Mouse (Mus musculus) bone marrow, adult 2 months (tissue): ENCODE measurements around the gene Plxna2. TPM values are rescaled to one million over a fixed set of nuclear protein-coding genes. Genes with fewer than 3 reads are reported as not detected.

Experiments
- H3K27ac ChIP-seq: fragments of 200-500 bp; 2 replicates; pipeline ENCODE4 v1.5.1; 2012; ENCODE audit warnings: low read depth, mild to moderate bottlenecking, control low read depth, inconsistent platforms, low read length; ENCODE audit not compliant: control insufficient read depth, poor library complexity, insufficient read depth
- H3K4me1 ChIP-seq: fragments of 200-500 bp; 2 replicates; pipeline ENCODE4 v1.6.1; 2011; ENCODE audit warnings: low read length; ENCODE audit not compliant: control insufficient read depth, insufficient read depth
- H3K4me3 ChIP-seq: fragments of 200-500 bp; replicated peaks from 2 replicates; pipeline ENCODE3; 2011; ENCODE audit warnings: mild to moderate bottlenecking, low read depth, low read length, control low read depth; ENCODE audit not compliant: control insufficient read depth
- CTCF ChIP-seq: fragments of 200-500 bp; IDR thresholded peaks from 2 replicates; pipeline ENCODE4 v1.5.1; 2011; ENCODE audit warnings: low read length, control low read depth; ENCODE audit not compliant: control insufficient read depth, insufficient read depth
- POLR2A ChIP-seq: fragments of 200-500 bp; IDR thresholded peaks from 2 replicates; pipeline ENCODE4 v1.6.1; 2011; ENCODE audit warnings: low read depth, mild to moderate bottlenecking, control low read depth, low read length, borderline replicate concordance; ENCODE audit not compliant: control insufficient read depth
- WGBS: fragments of 180-500 bp; shearing (Covaris S2); methylation state at CpG from one replicate; pipeline ENCODE4 v1.1.7; 2018; 5-methylcytosine and 5-hydroxymethylcytosine counted together
- polyA plus RNA-seq: library from polyadenylated mRNA; stranded (reverse); fragments of >200 nt; gene quantifications from 2 replicates; pipeline ENCODE4 v1.2.4, GENCODE M21; 2011; ENCODE audit warnings: low replicate concordance; ENCODE audit not compliant: missing spikeins, insufficient read depth, insufficient read length

Plxna2 gene
- polyA plus RNA-seq, 1 experiment, result 0.80 TPM

- WGBS, result 60% methylated on average over 2 of the region's 2 CpGs
- H3K4me3 ChIP-seq, result no peak overlapping the region
- no peaks in the 10 kb centered on the region for H3K4me1 ChIP-seq
- TF ChIP-seq CTCF (peak; percentile 40), POLR2A (no peak)
- H3K27ac ChIP-seq, result no peak overlapping the region
Measured at GRCm38 (mm10) chr1:194761432-194762212, 143.6 kb downstream of the Plxna2 start.

- Histone ChIP-seq H3K4me1 (no peaks in the 10 kb centered on the region), H3K4me3 (no peak overlapping the region), H3K27ac (no peak overlapping the region)
- TF ChIP-seq POLR2A (no peak), CTCF (no peak)
- 54% methylated on average over 5 of the region's 5 CpGs for WGBS
Measured at GRCm38 (mm10) chr1:194762896-194763295, 144.9 kb downstream of the Plxna2 start.

GRCm38 (mm10) chr1:194764951-194765350 lies 146.9 kb downstream of the Plxna2 start:
- no peaks in the 10 kb centered on the region for H3K4me1 ChIP-seq
- H3K4me3 ChIP-seq, result no peak overlapping the region
- TF ChIP-seq CTCF (no peak), POLR2A (no peak)
- no peak overlapping the region for H3K27ac ChIP-seq

- no peak overlapping the region for H3K4me3 ChIP-seq
- 85% methylated on average over 1 of the region's 1 CpGs for WGBS
- no peak for TF ChIP-seq CTCF
- TF ChIP-seq POLR2A, result no peak
Measured at GRCm38 (mm10) chr1:194768799-194769198, 150.8 kb downstream of the Plxna2 start.

GRCm38 (mm10) chr1:194772053-194772452 lies 154.0 kb downstream of the Plxna2 start:
- H3K4me1 ChIP-seq, result no peaks in the 10 kb centered on the region
- WGBS, result 55% methylated on average over 3 of the region's 3 CpGs
- no peak overlapping the region for H3K27ac ChIP-seq
- H3K4me3 ChIP-seq, result no peak overlapping the region
- no peak for TF ChIP-seq CTCF
- no peak for TF ChIP-seq POLR2A

More at GRCm38 (mm10) chr1:194768799-194769198, 150.8 kb downstream of the Plxna2 start:
- H3K27ac ChIP-seq, result no peak overlapping the region
- H3K4me1 ChIP-seq, result no peaks in the 10 kb centered on the region

GRCm38 (mm10) chr1:194773899-194774298 lies 155.9 kb downstream of the Plxna2 start:
- no peak overlapping the region for H3K27ac ChIP-seq
- 59% methylated on average over 3 of the region's 3 CpGs for WGBS
- no peaks in the 10 kb centered on the region for H3K4me1 ChIP-seq
- TF ChIP-seq POLR2A, result no peak
- TF ChIP-seq CTCF, result no peak
- no peak overlapping the region for H3K4me3 ChIP-seq

- Histone ChIP-seq H3K27ac (no peak overlapping the region), H3K4me3 (no peak overlapping the region), H3K4me1 (no peaks in the 10 kb centered on the region)
- WGBS, result 76% methylated on average over 2 of the region's 2 CpGs
- TF ChIP-seq POLR2A, result no peak
- TF ChIP-seq CTCF, result no peak
Measured at GRCm38 (mm10) chr1:194774350-194774749, 156.3 kb downstream of the Plxna2 start.

- Histone ChIP-seq H3K4me1 (no peaks in the 10 kb centered on the region), H3K27ac (no peak overlapping the region), H3K4me3 (no peak overlapping the region)
- no peak for TF ChIP-seq CTCF
- no peak for TF ChIP-seq POLR2A
- WGBS, result 68% methylated on average over 1 of the region's 1 CpGs
Measured at GRCm38 (mm10) chr1:194774754-194775153, 156.7 kb downstream of the Plxna2 start.

GRCm38 (mm10) chr1:194775656-194776374 lies 157.8 kb downstream of the Plxna2 start:
- TF ChIP-seq POLR2A (no peak), CTCF (no peak)
- no peaks in the 10 kb centered on the region for H3K4me1 ChIP-seq
- no peak overlapping the region for H3K27ac ChIP-seq
- no peak overlapping the region for H3K4me3 ChIP-seq
